ENCODE assay signal across 11 mouse cellular contexts in genomic region chr2:57301539-57301938, GRCm38 (mm10).
DNase-seq lines count a peak whose midpoint lies in the region; ATAC-seq lines count a peak whose summit lies in the region.
"Had no signal": no experiment of that assay in that cellular context is flagged by ENCODE, and none has a peak within 500 bp of the region (broad histone marks: within the 10 kb centered on the region; RNA-seq: fewer than 3 reads in every experiment).

No protein-coding gene starts in this region.

- H3K4me3 ChIP-seq in hindbrain, embryonic 16.5 days (ENCODE audit: low read length) = no peak overlapping the region
- H3K4me3 ChIP-seq in hindbrain, embryonic 11.5 days (ENCODE audit: low read depth, low read length) = no peak overlapping the region
- no peak overlapping the region for H3K4me3 ChIP-seq in limb, embryonic 15.5 days
- H3K4me3 ChIP-seq: erythroblast, embryonic 14.5 days; megakaryocyte, embryonic 14.5 days had no signal

- peak; percentile 69; the same call in 1 of the 2 replicates for ATAC-seq in hindbrain, embryonic 16.5 days
- no peak for ATAC-seq in hindbrain, embryonic 11.5 days (ENCODE audit: low FRiP score)
- ATAC-seq in granulocyte monocyte progenitor cell, adult 5-6 weeks (replicated peaks; ENCODE audit: poor library complexity, severe bottlenecking) = peak; percentile 30
- 0 out of 2 replicates have a peak, but pooled peaks have one; percentile 52 for ATAC-seq in limb, embryonic 15.5 days (ENCODE audit: insufficient number of reproducible peaks, low FRiP score, low TSS enrichment, low read depth)
- ATAC-seq in megakaryocyte-erythroid progenitor cell, adult 5-6 weeks (replicated peaks; ENCODE audit: low FRiP score, low TSS enrichment, poor library complexity, severe bottlenecking) = no peak

- H3K4me1 ChIP-seq in hindbrain, embryonic 16.5 days (ENCODE audit: control insufficient read depth, insufficient read depth, low read depth, low read length) = peaks cover 3% of the 10 kb centered on the region; the same call in 1 of the 2 replicates
- no peaks in the 10 kb centered on the region for H3K4me1 ChIP-seq in hindbrain, embryonic 11.5 days (replicated peaks; ENCODE audit: control insufficient read depth, insufficient read depth, low read length)
- H3K4me1 ChIP-seq in limb, embryonic 15.5 days = no peaks in the 10 kb centered on the region

- H3K36me3 ChIP-seq in hindbrain, embryonic 16.5 days (ENCODE audit: control insufficient read depth, insufficient read depth, low read length) = no peaks in the 10 kb centered on the region; the same call in 1 of the 2 replicates
- no peaks in the 10 kb centered on the region for H3K36me3 ChIP-seq in hindbrain, embryonic 11.5 days (ENCODE audit: control insufficient read depth, insufficient read depth, low read length)
- H3K36me3 ChIP-seq in limb, embryonic 15.5 days = no peaks in the 10 kb centered on the region

- H3K27ac ChIP-seq in hindbrain, embryonic 16.5 days (ENCODE audit: low read depth, low read length) = no peak overlapping the region
- H3K27ac ChIP-seq in hindbrain, embryonic 11.5 days (ENCODE audit: low read depth, low read length) = no peak overlapping the region
- H3K27ac ChIP-seq in limb, embryonic 15.5 days = no peak overlapping the region

- H3K4me2 ChIP-seq in hindbrain, embryonic 16.5 days (ENCODE audit: low read length) = no peak overlapping the region
- no peak overlapping the region for H3K4me2 ChIP-seq in hindbrain, embryonic 11.5 days (replicated peaks; ENCODE audit: low read depth, low read length)
- no peak overlapping the region for H3K4me2 ChIP-seq in limb, embryonic 15.5 days

- no peak for DNase-seq in hindbrain, embryonic 11.5 days (ENCODE audit: low spot score)
- peak; percentile 6 to 21 for DNase-seq in adrenal gland, adult 18-20 months (ENCODE audit: low spot score in 2 of 2)
- no peak for DNase-seq in cerebellum, adult 11-12 months
- no peak for DNase-seq in left cerebral cortex, adult 8-10 months (ENCODE audit: low spot score in 2 of 2)
- DNase-seq: thymus, postnatal 4 days had no signal

- H3K9ac ChIP-seq in hindbrain, embryonic 16.5 days (ENCODE audit: low read depth, low read length) = no peak overlapping the region
- H3K9ac ChIP-seq in hindbrain, embryonic 11.5 days (ENCODE audit: low read depth, low read length) = no peak overlapping the region
- H3K9ac ChIP-seq in limb, embryonic 15.5 days = no peak overlapping the region

- 40% methylated on average over 3 of the region's 3 CpGs for WGBS in hindbrain, embryonic 16.5 days
- 38% methylated on average over 3 of the region's 3 CpGs for WGBS in hindbrain, embryonic 11.5 days
- 39% methylated on average over 3 of the region's 3 CpGs for WGBS in limb, embryonic 15.5 days

- H3K9me3 ChIP-seq in hindbrain, embryonic 16.5 days (ENCODE audit: control insufficient read depth, low read length) = no peaks in the 10 kb centered on the region
- no peaks in the 10 kb centered on the region for H3K9me3 ChIP-seq in hindbrain, embryonic 11.5 days (ENCODE audit: control insufficient read depth, low read length)
- H3K9me3 ChIP-seq in limb, embryonic 15.5 days = no peaks in the 10 kb centered on the region
- H3K9me3 ChIP-seq: megakaryocyte, embryonic 14.5 days had no signal

- H3K27me3 ChIP-seq in hindbrain, embryonic 16.5 days (replicated peaks; ENCODE audit: control insufficient read depth, insufficient read depth, low read length) = no peaks in the 10 kb centered on the region
- H3K27me3 ChIP-seq in hindbrain, embryonic 11.5 days (ENCODE audit: control insufficient read depth, insufficient read depth, low read length) = no peaks in the 10 kb centered on the region
- no peaks in the 10 kb centered on the region for H3K27me3 ChIP-seq in limb, embryonic 15.5 days
- H3K27me3 ChIP-seq: megakaryocyte, embryonic 14.5 days had no signal

Comparison
In these comparisons a context has a peak if more than half of its experiments do, and no peak if none do; other contexts are left out.
1. ATAC-seq: peak in hindbrain, embryonic 16.5 days (single experiment), granulocyte monocyte progenitor cell, adult 5-6 weeks (single experiment) and limb, embryonic 15.5 days (single experiment); none in hindbrain, embryonic 11.5 days (single experiment) and megakaryocyte-erythroid progenitor cell, adult 5-6 weeks (single experiment).
2. DNase-seq: peak in adrenal gland, adult 18-20 months (2 of 2); none in hindbrain, embryonic 11.5 days (single experiment), cerebellum, adult 11-12 months (single experiment) and left cerebral cortex, adult 8-10 months (0 of 2).